Mouse (Mus musculus) C2C12 (cell line): ENCODE data around the gene Itpr1.

Source experiments
- CEBPB ChIP-seq: IDR thresholded peaks from one replicate; pipeline ENCODE4 v1.6.1; 2011; ENCODE audit warnings: low read depth, mild to moderate bottlenecking, control low read depth, moderate library complexity
- CTCF ChIP-seq: IDR thresholded peaks from one replicate; pipeline ENCODE4 v1.5.1; 2011; ENCODE audit not compliant: control insufficient read depth, insufficient read depth, insufficient read length
- FOSL1 ChIP-seq: IDR thresholded peaks from one replicate; pipeline ENCODE4 v1.8.0; 2011; ENCODE audit warnings: mild to moderate bottlenecking, low read length; ENCODE audit not compliant: poor library complexity, insufficient read depth, severe bottlenecking
- MAX ChIP-seq: IDR thresholded peaks from one replicate; pipeline ENCODE4 v1.6.1; 2011; ENCODE audit warnings: mild to moderate bottlenecking, control low read depth
- MYOG ChIP-seq: IDR thresholded peaks from one replicate; pipeline ENCODE4 v1.6.1; 2011; ENCODE audit not compliant: control insufficient read depth, insufficient read length; ENCODE audit errors: extremely low read depth
- USF1 ChIP-seq: IDR thresholded peaks from one replicate; pipeline ENCODE4 v1.6.1; 2011; ENCODE audit warnings: low read depth, mild to moderate bottlenecking, control low read depth, moderate library complexity

DNA sequence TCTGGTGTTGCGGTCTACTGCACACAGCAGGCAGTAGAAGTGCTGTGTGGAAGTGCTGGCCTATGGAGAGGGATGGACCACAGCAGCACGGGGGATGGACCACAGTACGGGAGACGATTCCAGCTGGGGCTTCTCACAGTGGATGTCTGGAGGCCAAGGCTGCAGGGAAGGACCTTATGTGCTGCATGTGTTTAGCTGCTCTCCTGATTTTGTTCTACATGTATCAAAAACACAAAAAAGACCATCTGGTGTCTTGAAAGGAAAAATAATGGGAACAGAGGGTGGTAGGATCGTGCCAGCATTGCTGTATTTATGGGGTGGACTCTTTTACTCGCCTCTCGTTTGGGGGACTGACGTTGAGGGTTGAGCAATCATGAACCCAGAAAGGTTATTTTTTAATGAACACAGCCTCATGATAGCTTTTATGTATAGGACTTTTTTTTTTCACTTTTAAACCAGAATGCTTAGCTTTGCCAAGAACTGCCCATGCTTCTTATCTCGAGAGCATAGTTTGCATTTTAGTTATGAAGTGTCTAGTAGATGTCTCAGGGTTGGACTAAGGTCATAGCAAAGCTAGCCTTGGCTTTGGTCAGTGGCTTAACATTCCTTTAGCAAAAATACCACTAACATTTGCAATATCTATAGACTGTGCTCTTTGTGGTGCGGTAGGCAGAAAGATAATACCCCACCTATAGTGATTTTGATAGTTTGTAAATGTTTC, 61.6 kb downstream of the Itpr1 start:
- no peak for TF ChIP-seq USF1
- no peak for TF ChIP-seq CTCF
- no peak for TF ChIP-seq MYOG
- no peak for TF ChIP-seq MAX
- no peak for TF ChIP-seq CEBPB
- TF ChIP-seq FOSL1 = no peak
